Mouse (Mus musculus): ENCODE measurements around the gene Abcc12. TPM values are rescaled to one million over a fixed set of nuclear protein-coding genes. Genes with fewer than 3 reads are reported as not detected.

Abcc12 gene
- polyA plus RNA-seq, 1 experiment from 2014 or later = 0.14 TPM

- H3K4me3 ChIP-seq (replicated peaks; ENCODE audit: low read length) = no peak overlapping the region
- no peaks in the 10 kb centered on the region for H3K9me3 ChIP-seq (replicated peaks; ENCODE audit: control insufficient read depth, low read length)
- no peaks in the 10 kb centered on the region for H3K36me3 ChIP-seq (ENCODE audit: control insufficient read depth, insufficient read depth, low read length)
- WGBS = 79% methylated on average over 2 of the region's 2 CpGs
- no peaks in the 10 kb centered on the region for H3K27me3 ChIP-seq (ENCODE audit: control insufficient read depth, insufficient read depth, low read length)
- H3K4me2 ChIP-seq (ENCODE audit: low read depth, low read length) = no peak overlapping the region
- H3K9ac ChIP-seq (ENCODE audit: low read length) = no peak overlapping the region
- no peaks in the 10 kb centered on the region for H3K4me1 ChIP-seq (ENCODE audit: control insufficient read depth, insufficient read depth, low read length)
- no peak for ATAC-seq (ENCODE audit: insufficient read depth, low FRiP score)
- no peak overlapping the region for H3K27ac ChIP-seq (ENCODE audit: low read length)
These were observed 109.8 kb downstream of the Abcc12 start for GRCm38 (mm10) chr8:86470717-86471116.

- no peak for ATAC-seq (ENCODE audit: insufficient read depth, low FRiP score)
- H3K4me3 ChIP-seq (replicated peaks; ENCODE audit: low read length) = no peak overlapping the region
- H3K9ac ChIP-seq (ENCODE audit: low read length) = no peak overlapping the region
- no peak overlapping the region for H3K27ac ChIP-seq (ENCODE audit: low read length)
- no peaks in the 10 kb centered on the region for H3K27me3 ChIP-seq (ENCODE audit: control insufficient read depth, insufficient read depth, low read length)
- no peaks in the 10 kb centered on the region for H3K36me3 ChIP-seq (ENCODE audit: control insufficient read depth, insufficient read depth, low read length)
- no peak overlapping the region for H3K4me2 ChIP-seq (ENCODE audit: low read depth, low read length)
- H3K9me3 ChIP-seq (replicated peaks; ENCODE audit: control insufficient read depth, low read length) = no peaks in the 10 kb centered on the region
- H3K4me1 ChIP-seq (ENCODE audit: control insufficient read depth, insufficient read depth, low read length) = no peaks in the 10 kb centered on the region
- whole genome bisulfite sequencing = 96% methylated on average over 2 of the region's 2 CpGs
These were observed 117.3 kb downstream of the Abcc12 start for GRCm38 (mm10) chr8:86463215-86463614.

- no peak overlapping the region for H3K4me3 ChIP-seq (replicated peaks; ENCODE audit: low read length)
- no peaks in the 10 kb centered on the region for H3K9me3 ChIP-seq (replicated peaks; ENCODE audit: control insufficient read depth, low read length)
- no peak overlapping the region for H3K4me2 ChIP-seq (ENCODE audit: low read depth, low read length)
- no peak overlapping the region for H3K27ac ChIP-seq (ENCODE audit: low read length)
- WGBS = 81% methylated on average over 5 of the region's 5 CpGs
- H3K36me3 ChIP-seq (ENCODE audit: control insufficient read depth, insufficient read depth, low read length) = no peaks in the 10 kb centered on the region
- H3K4me1 ChIP-seq (ENCODE audit: control insufficient read depth, insufficient read depth, low read length) = no peaks in the 10 kb centered on the region
- ATAC-seq (ENCODE audit: insufficient read depth, low FRiP score) = no peak
- no peak overlapping the region for H3K9ac ChIP-seq (ENCODE audit: low read length)
- H3K27me3 ChIP-seq (ENCODE audit: control insufficient read depth, insufficient read depth, low read length) = no peaks in the 10 kb centered on the region
These were observed 120.1 kb downstream of the Abcc12 start for GRCm38 (mm10) chr8:86460372-86460771.

GRCm38 (mm10) chr8:86453697-86454480 is 126.6 kb downstream of the Abcc12 start:
- Histone ChIP-seq H3K9me3 (replicated peaks; ENCODE audit: control insufficient read depth, low read length) (no peaks in the 10 kb centered on the region), H3K4me1 (ENCODE audit: control insufficient read depth, insufficient read depth, low read length) (no peaks in the 10 kb centered on the region), H3K9ac (ENCODE audit: low read length) (no peak overlapping the region), H3K36me3 (ENCODE audit: control insufficient read depth, insufficient read depth, low read length) (no peaks in the 10 kb centered on the region), H3K4me2 (ENCODE audit: low read depth, low read length) (no peak overlapping the region), H3K27ac (ENCODE audit: low read length) (no peak overlapping the region), H3K4me3 (replicated peaks; ENCODE audit: low read length) (no peak overlapping the region), H3K27me3 (ENCODE audit: control insufficient read depth, insufficient read depth, low read length) (no peaks in the 10 kb centered on the region)
- ATAC-seq (ENCODE audit: insufficient read depth, low FRiP score) = no peak
- 63% methylated on average over 11 of the region's 11 CpGs for WGBS

DNA sequence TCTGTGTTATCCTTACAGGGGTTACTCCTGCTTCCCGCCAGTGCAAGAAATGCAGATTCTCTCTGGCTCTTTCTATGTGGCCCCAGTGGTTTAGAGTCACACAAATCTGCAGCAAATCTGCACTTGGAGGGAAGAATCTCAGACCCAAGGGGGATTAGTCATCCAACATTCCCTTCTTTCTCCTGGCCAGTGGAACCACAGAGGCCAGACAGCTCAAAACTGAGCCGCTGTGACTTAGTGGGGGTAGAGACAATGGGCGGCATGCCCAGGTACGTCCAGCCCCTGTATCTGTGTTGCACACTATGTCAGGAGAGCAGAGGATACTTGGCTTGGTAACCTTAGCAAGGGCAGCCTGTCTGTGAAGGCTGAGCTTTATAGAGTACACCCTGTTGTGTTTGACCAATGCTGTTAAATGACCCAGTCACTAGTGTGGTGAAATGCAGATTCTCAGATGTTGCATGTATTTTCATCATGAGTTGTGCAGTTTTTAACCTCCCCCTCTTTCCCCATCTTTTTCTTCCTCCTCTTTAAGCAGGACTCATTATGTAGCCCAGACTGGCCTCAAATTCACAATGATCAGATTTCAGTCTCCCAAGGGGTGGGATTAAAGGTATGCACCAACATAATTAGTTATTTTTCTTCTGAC is 130.5 kb downstream of the Abcc12 start:
- Histone ChIP-seq H3K36me3 (ENCODE audit: control insufficient read depth, insufficient read depth, low read length) (no peaks in the 10 kb centered on the region), H3K4me2 (ENCODE audit: low read depth, low read length) (no peak overlapping the region), H3K27ac (ENCODE audit: low read length) (no peak overlapping the region), H3K9ac (ENCODE audit: low read length) (no peak overlapping the region), H3K4me3 (replicated peaks; ENCODE audit: low read length) (no peak overlapping the region), H3K4me1 (ENCODE audit: control insufficient read depth, insufficient read depth, low read length) (no peaks in the 10 kb centered on the region), H3K27me3 (ENCODE audit: control insufficient read depth, insufficient read depth, low read length) (no peaks in the 10 kb centered on the region), H3K9me3 (replicated peaks; ENCODE audit: control insufficient read depth, low read length) (no peaks in the 10 kb centered on the region)
- WGBS = 94% methylated on average over 4 of the region's 4 CpGs
- no peak for ATAC-seq (ENCODE audit: insufficient read depth, low FRiP score)

- H3K27ac ChIP-seq (ENCODE audit: low read length) = no peak overlapping the region
- H3K36me3 ChIP-seq (ENCODE audit: control insufficient read depth, insufficient read depth, low read length) = no peaks in the 10 kb centered on the region
- 69% methylated on average over 4 of the region's 4 CpGs for WGBS
- H3K4me1 ChIP-seq (ENCODE audit: control insufficient read depth, insufficient read depth, low read length) = no peaks in the 10 kb centered on the region
- no peaks in the 10 kb centered on the region for H3K27me3 ChIP-seq (ENCODE audit: control insufficient read depth, insufficient read depth, low read length)
- H3K4me3 ChIP-seq (replicated peaks; ENCODE audit: low read length) = no peak overlapping the region
- no peak overlapping the region for H3K4me2 ChIP-seq (ENCODE audit: low read depth, low read length)
- no peaks in the 10 kb centered on the region for H3K9me3 ChIP-seq (replicated peaks; ENCODE audit: control insufficient read depth, low read length)
- ATAC-seq (ENCODE audit: insufficient read depth, low FRiP score) = no peak
- no peak overlapping the region for H3K9ac ChIP-seq (ENCODE audit: low read length)
These were observed 135.0 kb downstream of the Abcc12 start for GRCm38 (mm10) chr8:86445516-86445915.

DNA sequence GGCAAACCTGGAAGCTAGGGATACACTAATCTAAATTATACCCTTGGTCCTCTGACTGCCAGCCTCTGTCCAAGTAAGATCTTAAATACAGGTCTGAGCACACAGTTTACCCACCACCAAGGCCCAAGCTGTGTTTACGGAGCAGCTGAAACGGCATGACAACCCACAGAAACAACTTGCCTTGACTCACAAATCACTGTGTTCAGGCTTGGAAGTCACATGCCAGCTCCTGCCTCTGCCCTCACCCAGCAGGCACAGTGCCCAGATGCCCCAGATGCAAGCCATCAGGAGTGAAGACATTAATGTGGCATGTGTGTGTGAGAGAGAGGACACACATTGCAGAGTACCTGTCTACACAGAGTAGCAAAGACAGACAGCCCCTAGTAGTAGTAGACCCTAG is 136.7 kb downstream of the Abcc12 start:
- H3K27ac ChIP-seq (ENCODE audit: low read length) = no peak overlapping the region
- no peak overlapping the region for H3K4me3 ChIP-seq (replicated peaks; ENCODE audit: low read length)
- H3K27me3 ChIP-seq (ENCODE audit: control insufficient read depth, insufficient read depth, low read length) = no peaks in the 10 kb centered on the region
- H3K4me1 ChIP-seq (ENCODE audit: control insufficient read depth, insufficient read depth, low read length) = no peaks in the 10 kb centered on the region
- 83% methylated on average over 2 of the region's 2 CpGs for WGBS
- H3K36me3 ChIP-seq (ENCODE audit: control insufficient read depth, insufficient read depth, low read length) = no peaks in the 10 kb centered on the region
- no peak overlapping the region for H3K9ac ChIP-seq (ENCODE audit: low read length)
- no peak for ATAC-seq (ENCODE audit: insufficient read depth, low FRiP score)
- no peak overlapping the region for H3K4me2 ChIP-seq (ENCODE audit: low read depth, low read length)
- no peaks in the 10 kb centered on the region for H3K9me3 ChIP-seq (replicated peaks; ENCODE audit: control insufficient read depth, low read length)

- Histone ChIP-seq H3K9ac (ENCODE audit: low read length) (no peak overlapping the region), H3K4me1 (ENCODE audit: control insufficient read depth, insufficient read depth, low read length) (no peaks in the 10 kb centered on the region), H3K36me3 (ENCODE audit: control insufficient read depth, insufficient read depth, low read length) (no peaks in the 10 kb centered on the region), H3K4me2 (ENCODE audit: low read depth, low read length) (no peak overlapping the region), H3K9me3 (replicated peaks; ENCODE audit: control insufficient read depth, low read length) (no peaks in the 10 kb centered on the region), H3K4me3 (replicated peaks; ENCODE audit: low read length) (no peak overlapping the region), H3K27me3 (ENCODE audit: control insufficient read depth, insufficient read depth, low read length) (no peaks in the 10 kb centered on the region), H3K27ac (ENCODE audit: low read length) (no peak overlapping the region)
- ATAC-seq (ENCODE audit: insufficient read depth, low FRiP score) = no peak
- WGBS = 75% methylated on average over 3 of the region's 3 CpGs
These were observed 141.5 kb downstream of the Abcc12 start for GRCm38 (mm10) chr8:86438983-86439299.

- H3K4me3 ChIP-seq (replicated peaks; ENCODE audit: low read length) = no peak overlapping the region
- no peaks in the 10 kb centered on the region for H3K4me1 ChIP-seq (ENCODE audit: control insufficient read depth, insufficient read depth, low read length)
- no peak for ATAC-seq (ENCODE audit: insufficient read depth, low FRiP score)
- no peaks in the 10 kb centered on the region for H3K27me3 ChIP-seq (ENCODE audit: control insufficient read depth, insufficient read depth, low read length)
- H3K9ac ChIP-seq (ENCODE audit: low read length) = no peak overlapping the region
- H3K9me3 ChIP-seq (replicated peaks; ENCODE audit: control insufficient read depth, low read length) = no peaks in the 10 kb centered on the region
- H3K27ac ChIP-seq (ENCODE audit: low read length) = no peak overlapping the region
- 74% methylated on average over 5 of the region's 5 CpGs for WGBS
- no peak overlapping the region for H3K4me2 ChIP-seq (ENCODE audit: low read depth, low read length)
- H3K36me3 ChIP-seq (ENCODE audit: control insufficient read depth, insufficient read depth, low read length) = no peaks in the 10 kb centered on the region
These were observed 142.1 kb downstream of the Abcc12 start for GRCm38 (mm10) chr8:86438133-86438982.

Measured in stomach, embryonic 16.5 days (tissue).